Mouse (Mus musculus) liver, embryonic 15.5 days (tissue): Measurements from ENCODE around the gene Fam92b. TPM values are rescaled to one million over a fixed set of nuclear protein-coding genes. Genes with fewer than 3 reads are reported as not detected.

ENCODE experiments used
- ATAC-seq: fragments of 200-750 bp; cut with Nextera tagmentation; 2 replicates; pipeline ENCODE4 v1.8.0; 2017; ENCODE audit warnings: moderate number of reproducible peaks, mild to moderate bottlenecking, moderate library complexity; ENCODE audit not compliant: insufficient read depth
- H3K27ac ChIP-seq: fragments of 300-500 bp; sonication (generic); replicated peaks from 2 replicates; pipeline ENCODE4 v1.5.1; 2015; ENCODE audit warnings: mild to moderate bottlenecking, inconsistent platforms
- H3K27me3 ChIP-seq: fragments of 300-500 bp; sonication (generic); 2 replicates; pipeline ENCODE4 v1.6.1; 2015; ENCODE audit warnings: mild to moderate bottlenecking, inconsistent platforms
- H3K36me3 ChIP-seq: fragments of 300-500 bp; sonication (generic); replicated peaks from 2 replicates; pipeline ENCODE4 v1.6.1; 2015; ENCODE audit warnings: moderate library complexity, mild to moderate bottlenecking, inconsistent platforms
- H3K4me1 ChIP-seq: fragments of 300-500 bp; sonication (generic); replicated peaks from 2 replicates; pipeline ENCODE4 v1.6.1; 2015; ENCODE audit warnings: inconsistent platforms
- H3K4me2 ChIP-seq: fragments of 300-500 bp; sonication (generic); 2 replicates; pipeline ENCODE4 v1.6.1; 2015; ENCODE audit warnings: moderate library complexity, mild to moderate bottlenecking, inconsistent platforms
- H3K4me3 ChIP-seq: fragments of 300-500 bp; sonication (generic); replicated peaks from 2 replicates; pipeline ENCODE4 v1.5.1; 2015; ENCODE audit warnings: mild to moderate bottlenecking, inconsistent platforms
- H3K9ac ChIP-seq: fragments of 300-500 bp; sonication (generic); 2 replicates; pipeline ENCODE4 v1.6.1; 2015; ENCODE audit warnings: moderate library complexity, mild to moderate bottlenecking, inconsistent platforms
- H3K9me3 ChIP-seq: fragments of 300-500 bp; sonication (generic); replicated peaks from 2 replicates; pipeline ENCODE4 v1.6.1; 2016; ENCODE audit warnings: inconsistent platforms
- WGBS: fragments of 180-500 bp; shearing (Covaris S2); methylation state at CpG from one replicate; pipeline ENCODE4 v1.1.7; 2015; ENCODE audit warnings: mixed read lengths; ENCODE audit not compliant: insufficient replicate concordance; 5-methylcytosine and 5-hydroxymethylcytosine counted together
- polyA plus RNA-seq: library from polyadenylated mRNA; unstranded; fragments of >200 nt; fragmentation: Nextera tagmentation; extraction: Ambion mirVana; gene quantifications from 2 replicates; pipeline ENCODE4 v1.2.1, GENCODE M21; 2015

Gene Fam92b
- polyA plus RNA-seq, result not detected in 2 replicates

- Histone ChIP-seq H3K4me2 (no peak within 1 kb of the TSS), H3K4me3 (no peak within 1 kb of the TSS), H3K9me3 (no peaks in the 10 kb centered on the region), H3K4me1 (peaks cover 5% of the 10 kb centered on the region), H3K9ac (no peak within 1 kb of the TSS), H3K27me3 (peaks cover 56% of the 10 kb centered on the region), H3K36me3 (no peaks in the 10 kb centered on the region), H3K27ac (no peak within 1 kb of the TSS)
- ATAC-seq, result no peak
- WGBS, result 1% methylated on average over 25 of the region's 26 CpGs
Measured at GRCm38 (mm10) chr8:120177318-120178123, at the start of gene Fam92b. Fam92b (minus strand) TSS chr8:120177466.

- Histone ChIP-seq H3K4me3 (no peak overlapping the region), H3K4me2 (no peak overlapping the region), H3K27ac (no peak overlapping the region), H3K9me3 (no peaks in the 10 kb centered on the region), H3K4me1 (peaks cover 11% of the 10 kb centered on the region), H3K36me3 (no peaks in the 10 kb centered on the region), H3K27me3 (peaks cover 54% of the 10 kb centered on the region), H3K9ac (no peak overlapping the region)
- ATAC-seq, result no peak
- 34% methylated on average over 10 of the region's 10 CpGs for WGBS
Measured at GRCm38 (mm10) chr8:120225421-120226151, 48.3 kb upstream of the Fam92b start.

GRCm38 (mm10) chr8:120224521-120225420 lies 47.5 kb upstream of the Fam92b start:
- Histone ChIP-seq H3K4me3 (no peak overlapping the region), H3K4me2 (no peak overlapping the region), H3K27ac (no peak overlapping the region), H3K4me1 (peaks cover 10% of the 10 kb centered on the region), H3K27me3 (peaks cover 46% of the 10 kb centered on the region), H3K9ac (no peak overlapping the region), H3K9me3 (no peaks in the 10 kb centered on the region), H3K36me3 (no peaks in the 10 kb centered on the region)
- ATAC-seq, result no peak
- 34% methylated on average over 11 of the region's 11 CpGs for WGBS

- H3K4me2 ChIP-seq, result no peak overlapping the region
- H3K4me3 ChIP-seq, result no peak overlapping the region
- no peaks in the 10 kb centered on the region for H3K4me1 ChIP-seq
- peaks cover 24% of the 10 kb centered on the region for H3K27me3 ChIP-seq
- no peaks in the 10 kb centered on the region for H3K9me3 ChIP-seq
- no peak overlapping the region for H3K27ac ChIP-seq
- no peak for ATAC-seq
- 42% methylated on average over 11 of the region's 11 CpGs for whole genome bisulfite sequencing
- H3K36me3 ChIP-seq, result no peaks in the 10 kb centered on the region
- H3K9ac ChIP-seq, result no peak overlapping the region
Measured at GRCm38 (mm10) chr8:120222548-120222947, 45.3 kb upstream of the Fam92b start.

GRCm38 (mm10) chr8:120216855-120217830 lies 39.9 kb upstream of the Fam92b start:
- no peaks in the 10 kb centered on the region for H3K4me1 ChIP-seq
- no peak overlapping the region for H3K27ac ChIP-seq
- H3K36me3 ChIP-seq, result no peaks in the 10 kb centered on the region
- H3K4me2 ChIP-seq, result no peak overlapping the region
- H3K4me3 ChIP-seq, result no peak overlapping the region
- no peaks in the 10 kb centered on the region; the same call in 1 of the 2 replicates for H3K27me3 ChIP-seq
- WGBS, result 28% methylated on average over 13 of the region's 13 CpGs
- no peak for ATAC-seq
- H3K9me3 ChIP-seq, result no peaks in the 10 kb centered on the region
- H3K9ac ChIP-seq, result no peak overlapping the region

- Histone ChIP-seq H3K27me3 (no peaks in the 10 kb centered on the region), H3K4me3 (no peak overlapping the region), H3K27ac (no peak overlapping the region), H3K4me1 (no peaks in the 10 kb centered on the region), H3K9ac (no peak overlapping the region), H3K36me3 (no peaks in the 10 kb centered on the region), H3K4me2 (no peak overlapping the region), H3K9me3 (no peaks in the 10 kb centered on the region)
- no peak for ATAC-seq
- 45% methylated on average over 7 of the region's 7 CpGs for WGBS
Measured at GRCm38 (mm10) chr8:120215416-120216141, 38.3 kb upstream of the Fam92b start.

GRCm38 (mm10) chr8:120213939-120214338 lies 36.7 kb upstream of the Fam92b start:
- WGBS, result 59% methylated on average over 5 of the region's 5 CpGs
- Histone ChIP-seq H3K9me3 (no peaks in the 10 kb centered on the region), H3K27me3 (peaks cover 6% of the 10 kb centered on the region), H3K36me3 (no peaks in the 10 kb centered on the region), H3K9ac (no peak overlapping the region), H3K27ac (no peak overlapping the region), H3K4me1 (no peaks in the 10 kb centered on the region), H3K4me2 (no peak overlapping the region), H3K4me3 (no peak overlapping the region)
- no peak for ATAC-seq

GRCm38 (mm10) chr8:120213229-120213628 lies 36.0 kb upstream of the Fam92b start:
- H3K4me3 ChIP-seq, result no peak overlapping the region
- H3K9me3 ChIP-seq, result no peaks in the 10 kb centered on the region
- peaks cover 6% of the 10 kb centered on the region for H3K27me3 ChIP-seq
- no peak for ATAC-seq
- WGBS, result 67% methylated on average over 3 of the region's 3 CpGs
- H3K9ac ChIP-seq, result no peak overlapping the region
- H3K4me2 ChIP-seq, result no peak overlapping the region
- H3K4me1 ChIP-seq, result no peaks in the 10 kb centered on the region
- H3K27ac ChIP-seq, result no peak overlapping the region
- H3K36me3 ChIP-seq, result no peaks in the 10 kb centered on the region

GRCm38 (mm10) chr8:120212596-120212995 lies 35.3 kb upstream of the Fam92b start:
- Histone ChIP-seq H3K4me1 (no peaks in the 10 kb centered on the region), H3K36me3 (no peaks in the 10 kb centered on the region), H3K9ac (no peak overlapping the region), H3K4me3 (no peak overlapping the region), H3K9me3 (no peaks in the 10 kb centered on the region), H3K27ac (no peak overlapping the region), H3K4me2 (no peak overlapping the region), H3K27me3 (peaks cover 6% of the 10 kb centered on the region)
- no peak for ATAC-seq
- 76% methylated on average over 7 of the region's 7 CpGs for WGBS
